Comparison of ENCODE assay signal across 8 mouse cellular contexts in genomic region chr17:80062620-80063010, GRCm38 (mm10). TPM values are rescaled to one million over a fixed set of nuclear protein-coding genes. Genes with fewer than 3 reads are reported as not detected.
DNase-seq lines count a peak whose midpoint lies in the region; ATAC-seq lines count a peak whose summit lies in the region.

No protein-coding gene starts in this region.

- ATAC-seq in intestine, embryonic 14.5 days (replicated peaks; ENCODE audit: low FRiP score, low TSS enrichment, low read depth): peak; percentile 41; the same call in 1 of the 2 replicates
- ATAC-seq in midbrain, embryonic 14.5 days (ENCODE audit: low FRiP score, low TSS enrichment): 0 out of 2 replicates have a peak, but pooled peaks have one; percentile 29

- H3K4me2 ChIP-seq in intestine, embryonic 14.5 days (ENCODE audit: low read length): peak overlapping the region; percentile 89
- peak overlapping the region; percentile 76 for H3K4me2 ChIP-seq in midbrain, embryonic 14.5 days (ENCODE audit: low read length)

- H3K4me1 ChIP-seq in intestine, embryonic 14.5 days (replicated peaks; ENCODE audit: control insufficient read depth, insufficient read depth, low read length): peaks cover 17% of the 10 kb centered on the region
- peaks cover 32% of the 10 kb centered on the region for H3K4me1 ChIP-seq in midbrain, embryonic 14.5 days (ENCODE audit: control insufficient read depth, insufficient read depth, low read length)

- H3K9me3 ChIP-seq in intestine, embryonic 14.5 days (ENCODE audit: control insufficient read depth, low read length): no peaks in the 10 kb centered on the region
- H3K9me3 ChIP-seq in midbrain, embryonic 14.5 days (ENCODE audit: control insufficient read depth, low read length): no peaks in the 10 kb centered on the region

- H3K27me3 ChIP-seq in intestine, embryonic 14.5 days (replicated peaks; ENCODE audit: control insufficient read depth, insufficient read depth, low read length): no peaks in the 10 kb centered on the region
- H3K27me3 ChIP-seq in midbrain, embryonic 14.5 days (ENCODE audit: control insufficient read depth, insufficient read depth, low read length): no peaks in the 10 kb centered on the region

- peak overlapping the region; percentile 100 for H3K4me3 ChIP-seq in intestine, embryonic 14.5 days (ENCODE audit: low read depth, low read length)
- H3K4me3 ChIP-seq in midbrain, embryonic 14.5 days (replicated peaks; ENCODE audit: low read depth, low read length): peak overlapping the region; percentile 96

- peak overlapping the region; percentile 99 for H3K9ac ChIP-seq in intestine, embryonic 14.5 days (ENCODE audit: low read length)
- H3K9ac ChIP-seq in midbrain, embryonic 14.5 days (replicated peaks; ENCODE audit: low read length): peak overlapping the region; percentile 99

- peak overlapping the region; percentile 99 for H3K27ac ChIP-seq in intestine, embryonic 14.5 days (ENCODE audit: low read depth)
- H3K27ac ChIP-seq in midbrain, embryonic 14.5 days (replicated peaks; ENCODE audit: low read depth, low read length): peak overlapping the region; percentile 99

- intact Hi-C loops in gastrocnemius, postnatal 14 days (cut with DNase I; ENCODE audit: low total_unique reads): loop anchor here (10.0 kb wide), 1 partner anchor 72 kb away; no protein-coding TSS in a partner anchor

- H3K36me3 ChIP-seq in intestine, embryonic 14.5 days (ENCODE audit: control insufficient read depth, insufficient read depth, low read length): peaks cover 2% of the 10 kb centered on the region; the same call in 1 of the 2 replicates
- no peaks in the 10 kb centered on the region for H3K36me3 ChIP-seq in midbrain, embryonic 14.5 days (ENCODE audit: control insufficient read depth, insufficient read depth, low read length)

- 3% methylated on average over 15 of the region's 15 CpGs for WGBS in intestine, embryonic 14.5 days
- 3% methylated on average over 15 of the region's 15 CpGs for WGBS in midbrain, embryonic 14.5 days

- DNase-seq in embryo, embryonic 10 days (ENCODE audit: low spot score): peak; percentile 53
- no peak for DNase-seq in embryo, embryonic 9.5 days (ENCODE audit: extremely low spot score)
- peak; percentile 61 for DNase-seq in thymus, postnatal 4 days
- DNase-seq in thymus, postnatal 14 days: no peak
- no peak for DNase-seq in intestine, embryonic 14.5 days (ENCODE audit: low spot score)
- DNase-seq in midbrain, embryonic 14.5 days: no peak
- no peak for DNase-seq in right cerebral cortex, adult 2 months (ENCODE audit: low spot score in 2 of 2)
- no peak for DNase-seq in gastrocnemius, postnatal 14 days

RNA-seq across cellular contexts. Expression of gene Hnrnpll, which starts 0.5 kb away (rescaled TPM):
- 58.4 and 59.1 TPM in 2 replicates for polyA plus RNA-seq in intestine, embryonic 14.5 days (2014; fragmentation: Nextera tagmentation; extraction: Ambion mirVana)
- polyA plus RNA-seq in midbrain, embryonic 14.5 days (2014; fragmentation: Nextera tagmentation; extraction: Ambion mirVana): 68.2 and 76.7 TPM in 2 replicates
- 10 to 100 TPM; 16.7 to 17.8 TPM for total RNA-seq in gastrocnemius, postnatal 14 days (2021)

Comparison
In these comparisons a context has a peak if more than half of its experiments do, and no peak if none do; other contexts are left out.
1. DNase-seq: peak in embryo, embryonic 10 days (single experiment) and thymus, postnatal 4 days (single experiment); none in embryo, embryonic 9.5 days (single experiment), thymus, postnatal 14 days (single experiment), intestine, embryonic 14.5 days (single experiment), midbrain, embryonic 14.5 days (single experiment), right cerebral cortex, adult 2 months (0 of 2) and gastrocnemius, postnatal 14 days (single experiment).